Mouse (Mus musculus): ENCODE results near the gene Cyp2g1.
"Not testable (repeated sequence)": the region's sequence is repeated elsewhere in the genome, so short reads cannot be mapped to it uniquely, and the experiment has no call there.

Gene Cyp2g1
- long read RNA-seq, experiment 1, result 0 reads
- long read RNA-seq, experiment 2, result 0 reads

- intact Hi-C loops (cut with DNase I), result no loop called here
These were observed at the start of gene Cyp2g1 for GRCm38 (mm10) chr7:26808592-26808991. Cyp2g1 (plus strand) TSS chr7:26808892.

DNA sequence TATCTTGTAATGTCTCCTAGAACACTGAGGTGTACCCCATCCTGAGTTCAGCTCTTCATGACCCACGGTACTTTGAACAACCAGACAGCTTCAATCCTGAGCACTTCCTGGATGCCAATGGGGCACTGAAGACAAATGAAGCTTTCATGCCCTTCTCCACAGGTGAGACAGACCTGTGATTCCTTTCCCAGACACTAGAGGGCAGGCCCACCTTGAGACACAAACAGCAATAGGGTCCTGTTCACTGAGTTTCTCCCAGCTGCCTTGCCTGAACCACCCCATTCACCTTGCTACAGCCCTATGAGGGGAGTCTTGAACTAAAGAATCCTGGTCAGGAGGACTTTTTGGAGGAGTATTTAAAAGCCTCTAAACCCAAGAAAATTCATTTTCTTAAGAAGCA is 41.6 kb upstream of the Cyp2g1 start:
- intact Hi-C loops (cut with DNase I), result no loop called here

GRCm38 (mm10) chr7:26769881-26770470 is 38.7 kb upstream of the Cyp2g1 start:
- intact Hi-C loops (cut with DNase I), result no loop called here

GRCm38 (mm10) chr7:26772866-26773586 is 35.7 kb upstream of the Cyp2g1 start:
- intact Hi-C loops (cut with DNase I), result no loop called here

- intact Hi-C loops (cut with DNase I), result loop anchor here (5.0 kb wide), 2 partner anchors 71 to 351 kb away; no protein-coding TSS in a partner anchor
These were observed 32.8 kb upstream of the Cyp2g1 start for GRCm38 (mm10) chr7:26775866-26776265.

- intact Hi-C loops (cut with DNase I), result loop anchor here (5.0 kb wide), 2 partner anchors 69 to 349 kb away; no protein-coding TSS in a partner anchor
These were observed 30.9 kb upstream of the Cyp2g1 start for GRCm38 (mm10) chr7:26777806-26778205.

GRCm38 (mm10) chr7:26778474-26778873 is 30.2 kb upstream of the Cyp2g1 start:
- intact Hi-C loops (cut with DNase I), result loop anchor here (5.0 kb wide), 2 partner anchors 69 to 349 kb away; no protein-coding TSS in a partner anchor

DNA sequence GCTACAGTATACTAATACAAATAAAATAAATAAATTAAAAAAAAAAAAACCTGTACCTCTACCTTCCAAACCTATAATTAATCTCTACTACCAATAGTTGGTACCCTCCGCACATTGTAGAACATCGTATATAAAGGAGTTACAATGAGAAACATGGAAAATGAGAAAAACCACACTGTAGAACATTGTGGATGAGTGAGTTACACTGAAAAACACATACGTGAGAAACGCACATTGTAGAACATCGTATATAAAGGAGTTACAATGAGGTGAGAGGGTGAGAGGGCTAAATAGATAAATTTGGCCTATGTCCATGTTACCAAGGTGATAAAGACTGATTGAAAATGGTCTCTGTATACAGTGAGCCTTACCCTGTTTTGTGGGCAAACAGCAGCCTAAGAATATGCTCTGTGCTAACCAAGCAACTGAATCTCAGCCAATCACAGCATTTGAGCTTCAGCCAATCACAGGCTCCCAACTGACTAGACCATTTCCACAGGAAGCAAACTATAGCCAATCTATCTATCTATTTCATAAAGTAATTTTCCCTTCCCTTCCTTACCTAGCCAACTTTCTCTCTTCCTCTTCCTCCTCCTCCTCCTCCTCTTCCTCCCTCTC is 28.8 kb upstream of the Cyp2g1 start:
- intact Hi-C loops (cut with DNase I), result loop anchor here (5.0 kb wide), 2 partner anchors 67 to 347 kb away; no protein-coding TSS in a partner anchor

GRCm38 (mm10) chr7:26780510-26780909 is 28.2 kb upstream of the Cyp2g1 start:
- intact Hi-C loops (cut with DNase I), result no loop called here

DNA sequence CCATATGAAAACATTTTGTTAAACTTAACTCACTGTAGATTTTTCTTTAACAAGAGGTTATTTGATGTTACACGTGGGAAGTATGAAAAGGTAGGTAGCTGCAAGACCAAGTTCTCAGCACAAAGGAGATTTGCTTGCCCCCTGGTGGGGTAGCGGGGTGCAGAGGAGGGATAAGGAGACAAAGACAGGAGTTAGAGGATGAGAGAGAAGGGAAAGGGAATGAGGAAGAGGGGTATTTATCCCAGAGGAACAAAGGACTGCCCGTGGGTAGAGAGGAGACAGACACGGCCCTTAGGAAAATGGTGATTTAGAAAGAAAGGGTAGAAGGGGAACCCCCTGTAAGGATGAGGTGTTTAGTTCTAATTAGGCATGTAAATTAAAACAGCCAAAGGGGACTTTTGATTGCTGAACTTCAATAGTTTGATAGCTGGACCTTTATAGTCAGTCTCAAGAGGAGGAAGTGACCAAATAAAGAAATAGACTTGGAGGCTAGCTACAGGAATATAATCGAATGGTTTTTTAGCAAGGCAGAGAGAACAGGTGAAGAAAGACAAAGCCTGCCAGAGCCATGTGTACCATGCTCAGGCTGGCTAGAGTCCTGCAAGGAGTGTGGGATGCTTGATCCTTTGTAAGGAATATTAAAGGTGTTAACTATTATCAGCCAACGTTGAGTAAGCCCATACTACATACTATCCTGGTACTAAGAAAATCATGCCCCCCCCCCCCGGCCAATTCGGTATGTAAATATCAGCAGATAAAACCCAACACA is 27.5 kb upstream of the Cyp2g1 start:
- intact Hi-C loops (cut with DNase I), result no loop called here

GRCm38 (mm10) chr7:26781767-26782131 is 26.9 kb upstream of the Cyp2g1 start:
- intact Hi-C loops (cut with DNase I), result no loop called here

GRCm38 (mm10) chr7:26783163-26783562 is 25.5 kb upstream of the Cyp2g1 start:
- intact Hi-C loops (cut with DNase I), result no loop called here

GRCm38 (mm10) chr7:26786013-26786412 is 22.7 kb upstream of the Cyp2g1 start:
- intact Hi-C loops (cut with DNase I), result not testable (repeated sequence)

GRCm38 (mm10) chr7:26789984-26790383 is 18.7 kb upstream of the Cyp2g1 start:
- intact Hi-C loops (cut with DNase I), result no loop called here

GRCm38 (mm10) chr7:26800104-26800503 is 8.6 kb upstream of the Cyp2g1 start:
- intact Hi-C loops (cut with DNase I), result no loop called here

DNA sequence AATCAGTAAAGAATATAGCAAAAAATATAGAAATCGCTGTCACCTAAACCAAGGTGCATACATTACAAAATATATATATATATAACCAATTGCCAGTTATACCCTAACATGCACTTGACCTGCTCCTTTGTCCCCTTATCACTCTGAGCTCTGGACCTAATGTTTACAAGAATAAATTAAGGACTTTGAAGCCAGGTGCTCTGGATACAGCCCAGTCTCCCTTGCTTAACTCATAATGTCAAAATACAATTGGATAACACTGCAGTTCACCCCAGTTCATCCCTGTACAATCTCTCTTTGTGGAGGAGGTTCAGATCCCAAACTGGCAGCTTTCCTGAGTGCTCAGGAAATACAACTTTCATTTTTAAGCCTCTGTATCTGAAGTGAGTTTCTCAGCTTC is 7.7 kb upstream of the Cyp2g1 start:
- intact Hi-C loops (cut with DNase I), result no loop called here

GRCm38 (mm10) chr7:26831556-26832292 is 23.0 kb downstream of the Cyp2g1 start:
- intact Hi-C loops (cut with DNase I), result not testable (repeated sequence)

DNA sequence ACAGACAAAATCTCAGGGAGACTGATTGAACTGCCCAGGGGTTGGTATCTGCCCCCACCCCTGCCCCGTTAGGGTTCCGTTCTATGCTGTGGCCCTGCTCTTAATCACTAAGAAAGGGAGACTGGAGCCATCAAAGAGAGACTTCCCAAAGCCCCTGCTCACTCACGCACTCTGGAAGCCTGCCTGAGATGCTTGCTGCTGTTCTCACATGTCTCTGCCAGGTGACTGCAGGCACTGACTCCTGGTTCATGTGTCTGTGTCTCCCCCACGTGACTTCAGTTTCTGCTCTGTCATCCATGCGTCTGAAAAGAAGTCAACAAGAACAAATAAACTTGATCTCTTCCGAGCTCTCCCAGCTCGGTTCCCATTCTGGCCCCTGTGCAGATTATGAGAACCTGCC is 24.0 kb downstream of the Cyp2g1 start:
- intact Hi-C loops (cut with DNase I), result not testable (repeated sequence)

GRCm38 (mm10) chr7:26835059-26835458 is 26.4 kb downstream of the Cyp2g1 start, which contains the start of gene Cyp2a5:
Cyp2a5 (plus strand) TSS chr7:26835305.
- intact Hi-C loops (cut with DNase I), result not testable (repeated sequence)

DNA sequence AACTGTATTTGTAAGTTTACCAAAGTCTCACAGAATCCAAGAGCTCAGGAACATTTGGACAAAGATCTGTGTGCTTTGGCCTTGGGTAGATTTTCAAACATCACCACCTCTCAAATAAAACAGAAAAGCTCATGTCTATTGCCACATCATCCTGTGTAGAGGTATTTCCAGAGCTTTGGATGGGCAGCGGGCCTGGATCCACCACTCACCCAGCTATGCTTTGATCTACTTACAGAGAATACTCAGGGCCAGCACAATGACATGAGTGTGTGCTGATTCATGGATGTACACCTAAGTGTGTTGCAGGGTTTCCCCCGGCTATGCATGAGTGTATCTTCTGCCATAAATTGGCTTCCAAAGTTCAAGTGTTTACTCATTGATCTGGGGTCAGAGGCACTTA is 34.7 kb downstream of the Cyp2g1 start:
- intact Hi-C loops (cut with DNase I), result not testable (repeated sequence)

GRCm38 (mm10) chr7:26850063-26850462 is 41.4 kb downstream of the Cyp2g1 start:
- intact Hi-C loops (cut with DNase I), result not testable (repeated sequence)

Data from adrenal gland (tissue).